Mouse (Mus musculus) kidney, postnatal 4 days (tissue): ENCODE results near the gene Gm11627.
A peak's percentile ranks its signal among the peaks of the same experiment; 100 is the strongest.

Experiments
- DNase-seq, 2 experiments: peaks; one replicate each; pipeline ENCODE4 v3.0.0; 2021; ENCODE audit warnings: mixed read lengths in 2 of 2

The Gm11627 gene

GRCm38 (mm10) chr11:102579165-102580033 is at the start of gene Gm11627:
TSS of gene Gm11627 (minus strand) at chr11:102579461.
- DNase-seq, result peak; percentile 61 to 70

GRCm38 (mm10) chr11:102628529-102628928 is 49.3 kb upstream of the Gm11627 start:
- peak in 1 of 2 experiments; percentile 47 for DNase-seq

GRCm38 (mm10) chr11:102627171-102627931 is 48.1 kb upstream of the Gm11627 start:
- DNase-seq, result no peak

GRCm38 (mm10) chr11:102624888-102625407 is 45.7 kb upstream of the Gm11627 start:
- DNase-seq, result peak; percentile 30 to 34

- DNase-seq, result peak; percentile 83 to 90
These were observed 44.9 kb upstream of the Gm11627 start for GRCm38 (mm10) chr11:102623876-102624789.

GRCm38 (mm10) chr11:102619449-102619848 is 40.2 kb upstream of the Gm11627 start:
- DNase-seq, result no peak

GRCm38 (mm10) chr11:102611317-102611705 is 32.0 kb upstream of the Gm11627 start:
- DNase-seq, result peak in 1 of 2 experiments; percentile 12

GRCm38 (mm10) chr11:102610675-102611316 is 31.5 kb upstream of the Gm11627 start:
- DNase-seq, result peak; percentile 40 to 57

- no peak for DNase-seq
These were observed 31.0 kb upstream of the Gm11627 start for GRCm38 (mm10) chr11:102610260-102610659.

GRCm38 (mm10) chr11:102609483-102609882 is 30.2 kb upstream of the Gm11627 start:
- no peak for DNase-seq

GRCm38 (mm10) chr11:102608691-102609090 is 29.4 kb upstream of the Gm11627 start:
- no peak for DNase-seq

- no peak for DNase-seq
These were observed 28.7 kb upstream of the Gm11627 start for GRCm38 (mm10) chr11:102607686-102608548.

GRCm38 (mm10) chr11:102607201-102607600 is 27.9 kb upstream of the Gm11627 start:
- peak in 1 of 2 experiments; percentile 17 for DNase-seq

- peak; percentile 47 to 58 for DNase-seq
These were observed 27.5 kb upstream of the Gm11627 start for GRCm38 (mm10) chr11:102606751-102607171.

GRCm38 (mm10) chr11:102605553-102606416 is 26.5 kb upstream of the Gm11627 start:
- DNase-seq, result peak; percentile 58 to 72

- DNase-seq, result peak; percentile 63 to 79
These were observed 25.7 kb upstream of the Gm11627 start for GRCm38 (mm10) chr11:102604777-102605552.

GRCm38 (mm10) chr11:102604010-102604584 is 24.8 kb upstream of the Gm11627 start, which contains the start of gene Fzd2:
TSS of gene Fzd2 (plus strand) at chr11:102604396.
- DNase-seq, result peak; percentile 89 to 93

- DNase-seq, result peak; percentile 73 to 82
These were observed 24.2 kb upstream of the Gm11627 start for GRCm38 (mm10) chr11:102603496-102603850.
